Mouse (Mus musculus) midbrain, embryonic 10.5 days (tissue): ENCODE measurements around the gene Defb19. TPM values are rescaled to one million over a fixed set of nuclear protein-coding genes. Genes with fewer than 3 reads are reported as not detected.

Experiments used
- DNase-seq: peaks from one replicate; pipeline ENCODE4 v3.0.0-alpha.2; 2017; ENCODE audit warnings: low spot score
- H3K27ac ChIP-seq: fragments of 300-500 bp; sonication (generic); replicated peaks from 2 replicates; pipeline ENCODE4 v1.5.1; 2016; ENCODE audit warnings: mild to moderate bottlenecking
- H3K27me3 ChIP-seq: fragments of 300-500 bp; sonication (generic); 2 replicates; pipeline ENCODE4 v1.6.1; 2016; ENCODE audit warnings: low read depth, mild to moderate bottlenecking; ENCODE audit not compliant: poor library complexity, severe bottlenecking
- H3K36me3 ChIP-seq: fragments of 300-500 bp; sonication (generic); 2 replicates; pipeline ENCODE4 v1.6.1; 2016; ENCODE audit warnings: mild to moderate bottlenecking, moderate library complexity
- H3K4me1 ChIP-seq: fragments of 300-500 bp; sonication (generic); 2 replicates; pipeline ENCODE4 v1.6.1; 2016
- H3K4me3 ChIP-seq: fragments of 300-500 bp; sonication (generic); 2 replicates; pipeline ENCODE4 v1.5.1; 2016; ENCODE audit warnings: mild to moderate bottlenecking, moderate library complexity
- H3K9me3 ChIP-seq: fragments of 300-500 bp; sonication (generic); replicated peaks from 2 replicates; pipeline ENCODE4 v1.6.1; 2016; ENCODE audit warnings: mild to moderate bottlenecking
- WGBS: fragments of 180-500 bp; shearing (Covaris S2); methylation state at CpG from one replicate; pipeline ENCODE4 v1.1.7; 2016; 5-methylcytosine and 5-hydroxymethylcytosine counted together
- polyA plus RNA-seq: library from polyadenylated mRNA; unstranded; fragments of >200 nt; fragmentation: Nextera tagmentation; extraction: Ambion mirVana; gene quantifications from 2 replicates; pipeline ENCODE4 v1.2.1, GENCODE M21; 2016

Gene Defb19
- not detected in 2 replicates for polyA plus RNA-seq

DNA sequence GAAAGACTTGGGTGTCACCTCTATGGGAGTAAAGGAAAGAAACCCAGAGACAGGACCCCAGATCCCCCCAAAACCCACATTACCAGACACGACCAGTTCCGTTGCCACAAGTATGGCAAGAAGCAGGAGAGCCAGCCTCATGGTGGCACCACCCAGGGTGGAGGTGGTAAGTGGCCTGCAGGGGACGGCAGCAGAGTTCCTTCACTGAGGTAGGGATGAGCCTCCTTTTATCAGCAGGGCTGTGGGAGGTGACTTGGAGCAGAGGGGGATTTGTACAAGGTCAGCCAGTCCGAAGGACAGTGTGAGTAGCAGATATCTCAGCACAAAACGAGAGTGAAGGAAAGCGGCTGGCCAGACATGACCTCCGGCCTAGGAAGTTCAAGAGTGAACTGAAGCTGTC lies at the start of gene Defb19:
Defb19 (minus strand) TSS at position 206 of the 400 bp plus-strand sequence.
- no peaks in the 10 kb centered on the region for H3K9me3 ChIP-seq
- no peaks in the 10 kb centered on the region for H3K27me3 ChIP-seq
- no peak within 1 kb of the TSS for H3K4me3 ChIP-seq
- WGBS = 75% methylated on average over 7 of the region's 7 CpGs
- no peaks in the 10 kb centered on the region for H3K36me3 ChIP-seq
- no peak for DNase-seq
- peaks cover 4% of the 10 kb centered on the region; the same call in 1 of the 2 replicates for H3K4me1 ChIP-seq
- no peak within 1 kb of the TSS for H3K27ac ChIP-seq

- Histone ChIP-seq H3K4me3 (no peak overlapping the region), H3K9me3 (no peaks in the 10 kb centered on the region), H3K27me3 (peaks cover 81% of the 10 kb centered on the region), H3K27ac (no peak overlapping the region), H3K36me3 (no peaks in the 10 kb centered on the region), H3K4me1 (peaks cover 28% of the 10 kb centered on the region)
- DNase-seq = no peak
- 88% methylated on average over 6 of the region's 6 CpGs for WGBS
These were observed 49.8 kb upstream of the Defb19 start for GRCm38 (mm10) chr2:152629904-152630303.

- DNase-seq = no peak
- no peaks in the 10 kb centered on the region for H3K9me3 ChIP-seq
- WGBS = 83% methylated on average over 3 of the region's 3 CpGs
- peaks cover 83% of the 10 kb centered on the region for H3K27me3 ChIP-seq
- no peaks in the 10 kb centered on the region for H3K36me3 ChIP-seq
- no peak overlapping the region for H3K4me3 ChIP-seq
- no peak overlapping the region for H3K27ac ChIP-seq
- H3K4me1 ChIP-seq = peaks cover 28% of the 10 kb centered on the region
These were observed 49.1 kb upstream of the Defb19 start for GRCm38 (mm10) chr2:152629239-152629638.

- DNase-seq = no peak
- WGBS = 45% methylated on average over 17 of the region's 17 CpGs
- Histone ChIP-seq H3K27me3 (peaks cover 77% of the 10 kb centered on the region), H3K36me3 (no peaks in the 10 kb centered on the region), H3K4me3 (no peak overlapping the region), H3K9me3 (no peaks in the 10 kb centered on the region), H3K27ac (no peak overlapping the region), H3K4me1 (peaks cover 23% of the 10 kb centered on the region)
These were observed 48.0 kb upstream of the Defb19 start for GRCm38 (mm10) chr2:152628066-152628465.

DNA sequence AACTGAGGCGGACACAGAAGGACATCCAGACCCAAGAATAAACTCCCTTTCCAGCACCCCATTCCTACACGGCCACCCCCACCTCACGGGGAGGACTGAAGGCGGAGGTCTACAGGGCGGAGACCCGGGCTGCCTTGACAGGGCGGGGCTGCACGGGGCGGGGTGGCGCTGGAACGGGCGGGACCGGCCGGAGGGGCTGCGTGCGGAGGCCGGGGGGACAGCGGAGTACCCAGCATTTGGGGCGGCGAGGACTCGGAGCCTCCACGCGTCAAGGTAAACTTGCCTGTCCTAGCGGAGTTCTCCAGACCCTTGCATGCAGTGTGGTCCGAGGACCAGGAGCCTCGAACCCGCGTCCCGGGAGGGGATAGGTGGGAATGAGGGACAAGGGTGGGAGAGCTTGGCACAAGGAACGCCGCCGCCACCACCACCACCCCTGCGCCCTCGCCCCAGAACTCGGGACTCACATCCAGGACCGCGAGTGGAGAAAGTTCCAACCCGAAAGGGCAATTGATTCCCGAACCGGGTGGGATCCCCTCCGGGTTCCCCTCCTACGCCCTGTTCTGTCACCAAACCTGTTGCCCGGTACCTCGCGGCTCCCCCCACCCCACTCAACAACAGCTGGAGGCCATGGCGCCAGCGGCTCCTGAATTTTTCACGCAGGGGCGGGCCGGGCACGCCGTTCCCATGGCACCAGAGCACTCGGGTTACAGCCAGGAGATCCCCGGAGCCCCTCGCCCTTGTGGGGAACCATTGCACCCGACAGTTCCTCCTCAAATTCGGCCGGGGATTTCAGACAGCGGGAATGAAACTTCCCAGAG lies 46.9 kb upstream of the Defb19 start, which contains the start of gene Rem1:
Rem1 (plus strand) TSS at position 178 of the 818 bp plus-strand sequence.
- Histone ChIP-seq H3K9me3 (no peaks in the 10 kb centered on the region), H3K4me3 (peak within 1 kb of the TSS; percentile 57), H3K27me3 (peaks cover 66% of the 10 kb centered on the region), H3K27ac (no peak within 1 kb of the TSS; the same call in 1 of the 2 replicates), H3K4me1 (peaks cover 20% of the 10 kb centered on the region), H3K36me3 (no peaks in the 10 kb centered on the region)
- WGBS = 3% methylated on average over 59 of the region's 59 CpGs
- DNase-seq = peak; percentile 56

- Histone ChIP-seq H3K27me3 (peaks cover 66% of the 10 kb centered on the region), H3K27ac (no peak overlapping the region), H3K9me3 (no peaks in the 10 kb centered on the region), H3K4me1 (peaks cover 20% of the 10 kb centered on the region), H3K4me3 (no peak overlapping the region), H3K36me3 (no peaks in the 10 kb centered on the region)
- WGBS = 14% methylated on average over 1 of the region's 1 CpGs
- DNase-seq = no peak
These were observed 45.1 kb upstream of the Defb19 start for GRCm38 (mm10) chr2:152625256-152625655.

- Histone ChIP-seq H3K9me3 (no peaks in the 10 kb centered on the region), H3K4me3 (no peak overlapping the region), H3K36me3 (no peaks in the 10 kb centered on the region), H3K27me3 (peaks cover 59% of the 10 kb centered on the region), H3K4me1 (peaks cover 20% of the 10 kb centered on the region), H3K27ac (no peak overlapping the region)
- DNase-seq = no peak
- WGBS = 89% methylated on average over 2 of the region's 2 CpGs
These were observed 44.5 kb upstream of the Defb19 start for GRCm38 (mm10) chr2:152624566-152624965.

DNA sequence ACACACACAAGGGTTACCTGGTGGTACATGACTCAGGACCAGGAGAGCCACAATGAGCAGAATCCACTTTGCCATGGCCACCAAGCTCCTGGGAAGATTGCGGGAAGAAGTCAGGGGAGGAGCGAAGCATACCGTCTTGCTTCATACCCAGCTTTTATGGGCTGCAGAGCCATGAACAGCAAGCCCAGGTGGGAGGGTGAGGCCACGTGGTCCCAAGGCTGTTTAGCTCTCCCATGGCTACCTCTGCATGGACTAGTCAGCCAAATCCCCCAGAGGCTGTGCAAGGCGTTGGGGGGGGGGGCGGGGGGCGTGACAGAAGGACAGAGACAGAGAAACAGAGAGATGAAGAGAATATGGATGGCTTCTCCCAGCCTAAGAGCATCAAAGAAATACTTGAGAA lies 42.8 kb upstream of the Defb19 start, which contains the start of gene Defb25:
Defb25 (minus strand) TSS at position 101 of the 400 bp plus-strand sequence.
- Histone ChIP-seq H3K4me3 (no peak within 1 kb of the TSS), H3K36me3 (no peaks in the 10 kb centered on the region), H3K27me3 (peaks cover 43% of the 10 kb centered on the region), H3K27ac (no peak within 1 kb of the TSS), H3K9me3 (no peaks in the 10 kb centered on the region), H3K4me1 (peaks cover 18% of the 10 kb centered on the region)
- DNase-seq = no peak
- 81% methylated on average over 7 of the region's 7 CpGs for WGBS

GRCm38 (mm10) chr2:152622151-152622550 lies 42.0 kb upstream of the Defb19 start:
- 90% methylated on average over 13 of the region's 13 CpGs for WGBS
- no peaks in the 10 kb centered on the region for H3K9me3 ChIP-seq

DNA sequence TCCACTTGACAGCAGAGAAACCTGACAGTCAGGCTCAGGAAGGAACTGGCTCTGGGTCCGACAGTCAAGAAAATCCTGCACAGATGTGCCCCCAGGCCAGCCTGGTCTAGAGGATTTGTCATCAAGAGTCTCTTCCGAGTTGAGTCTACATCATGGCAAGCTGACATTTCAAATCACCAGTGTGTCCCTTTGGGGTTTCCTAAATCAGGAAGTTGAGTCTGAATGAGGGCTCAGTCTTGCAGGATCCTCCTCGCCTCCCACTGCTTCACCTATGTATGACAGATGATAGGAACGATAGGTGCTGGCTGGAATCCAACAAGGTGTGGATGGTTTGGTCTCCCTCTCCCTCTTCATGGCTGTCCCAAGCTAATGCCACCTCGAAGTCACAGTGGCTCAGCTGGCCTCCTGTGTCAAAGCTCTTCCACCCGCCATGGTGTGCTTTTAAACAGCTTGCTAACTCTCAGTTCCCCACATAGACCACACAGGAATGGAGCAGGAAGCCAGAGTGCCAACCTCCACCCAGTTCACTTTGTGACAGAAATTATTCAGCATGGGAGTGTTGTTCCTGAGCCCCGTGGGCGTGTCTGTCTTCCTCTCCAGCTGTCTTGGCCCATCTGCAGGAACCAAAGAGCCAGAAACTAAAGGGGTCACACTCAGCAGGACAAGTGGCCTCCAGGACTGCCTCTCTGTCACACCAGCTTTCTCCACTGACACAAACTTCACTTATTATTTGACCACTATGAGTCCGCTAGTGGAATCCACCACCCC lies 40.4 kb upstream of the Defb19 start:
- H3K4me1 ChIP-seq = peaks cover 4% of the 10 kb centered on the region; the same call in 1 of the 2 replicates
- 78% methylated on average over 9 of the region's 9 CpGs for WGBS
- no peaks in the 10 kb centered on the region for H3K36me3 ChIP-seq
- peaks cover 19% of the 10 kb centered on the region for H3K27me3 ChIP-seq
- no peak overlapping the region for H3K4me3 ChIP-seq
- no peak overlapping the region for H3K27ac ChIP-seq
- no peak for DNase-seq
- H3K9me3 ChIP-seq = no peaks in the 10 kb centered on the region

More at GRCm38 (mm10) chr2:152622151-152622550, 42.0 kb upstream of the Defb19 start:
- DNase-seq = no peak
- no peaks in the 10 kb centered on the region for H3K36me3 ChIP-seq
- no peak overlapping the region for H3K4me3 ChIP-seq
- H3K27ac ChIP-seq = no peak overlapping the region
- peaks cover 35% of the 10 kb centered on the region for H3K27me3 ChIP-seq
- H3K4me1 ChIP-seq = peaks cover 12% of the 10 kb centered on the region

GRCm38 (mm10) chr2:152617374-152617773 lies 37.3 kb upstream of the Defb19 start:
- Histone ChIP-seq H3K4me1 (peaks cover under 1% of the 10 kb centered on the region), H3K27me3 (no peaks in the 10 kb centered on the region), H3K4me3 (no peak overlapping the region), H3K27ac (no peak overlapping the region), H3K36me3 (no peaks in the 10 kb centered on the region), H3K9me3 (no peaks in the 10 kb centered on the region)
- DNase-seq = no peak
- WGBS = 58% methylated on average over 5 of the region's 5 CpGs

DNA sequence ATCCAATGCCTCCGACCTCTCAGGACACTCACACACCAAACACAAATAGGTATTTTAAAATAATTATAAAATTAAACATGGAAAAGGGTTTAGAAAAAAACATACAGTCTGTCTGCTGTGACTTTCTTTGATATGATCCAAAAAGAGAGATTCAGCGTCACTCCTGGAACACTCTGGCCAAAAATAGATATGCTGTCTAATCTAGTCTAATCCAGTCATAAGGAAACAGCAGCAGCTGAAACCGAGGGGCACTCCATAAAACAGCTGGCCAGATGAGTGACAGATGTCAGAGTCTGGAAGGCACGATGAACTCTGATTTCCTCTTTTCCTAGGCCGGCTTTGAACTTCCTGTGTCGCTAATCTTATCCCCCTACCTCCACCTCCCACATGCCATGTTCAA lies 36.4 kb upstream of the Defb19 start:
- H3K4me3 ChIP-seq = no peak overlapping the region
- H3K9me3 ChIP-seq = no peaks in the 10 kb centered on the region
- peaks cover 10% of the 10 kb centered on the region for H3K4me1 ChIP-seq
- H3K27me3 ChIP-seq = no peaks in the 10 kb centered on the region
- H3K27ac ChIP-seq = no peak overlapping the region
- no peaks in the 10 kb centered on the region for H3K36me3 ChIP-seq
- no peak for DNase-seq
- WGBS = 81% methylated on average over 6 of the region's 6 CpGs
